Mouse (Mus musculus) CH12.LX (cell line): ENCODE measurements around the gene Fam184a. TPM values are rescaled to one million over a fixed set of nuclear protein-coding genes. Genes with fewer than 3 reads are reported as not detected.
A peak's percentile ranks its signal among the peaks of the same experiment; 100 is the strongest.

Source experiments
- DNase-seq: peaks from one replicate; pipeline ENCODE4 v3.0.0-alpha.2; 2013; ENCODE audit errors: extremely low read depth
- H3K27ac ChIP-seq: 2 replicates; pipeline ENCODE4 v1.5.1; 2012; ENCODE audit warnings: low read depth, mild to moderate bottlenecking, control low read depth, moderate library complexity; ENCODE audit not compliant: insufficient read depth
- H3K27me3 ChIP-seq: replicated peaks from 2 replicates; pipeline ENCODE3; 2012; ENCODE audit warnings: inconsistent platforms
- H3K36me3 ChIP-seq, 2 experiments: replicated peaks in 1 of 2; 2 replicates each; pipeline versions ENCODE3 to v1.6.1; 2012; ENCODE audit warnings: inconsistent platforms in 1 of 2, low read length in 1 of 2, mild to moderate bottlenecking in 1 of 2, mixed read lengths in 1 of 2, moderate library complexity in 1 of 2; ENCODE audit not compliant: control insufficient read depth in 1 of 2, insufficient read depth in 1 of 2
- H3K4me1 ChIP-seq, 2 experiments: 2 replicates each; pipeline ENCODE4 v1.6.1; 2012; ENCODE audit warnings: inconsistent platforms in 1 of 2, moderate library complexity in 1 of 2; ENCODE audit not compliant: insufficient read depth in 2 of 2, control insufficient read depth in 1 of 2
- H3K4me2 ChIP-seq: 2 replicates; pipeline ENCODE4 v1.6.1; 2012; ENCODE audit warnings: low read depth, mild to moderate bottlenecking, control low read depth; ENCODE audit not compliant: poor library complexity, insufficient read depth, severe bottlenecking
- H3K4me3 ChIP-seq, 3 experiments: fragments of 150-350 bp in 1 of 3; sonication (generic) in 1 of 3; replicated peaks in 1 of 3; 2 replicates each; pipeline versions ENCODE3 to v1.5.1; 2011 to 2012; ENCODE audit warnings: low read depth in 2 of 3, low read length in 2 of 3, mild to moderate bottlenecking in 2 of 3, moderate library complexity in 2 of 3, control low read depth in 1 of 3, improper control_type of control experiment in 1 of 3, inconsistent platforms in 1 of 3, mixed read lengths in 1 of 3; ENCODE audit not compliant: poor library complexity in 1 of 3
- H3K79me2 ChIP-seq: replicated peaks from 2 replicates; pipeline ENCODE4 v1.6.1; 2012; ENCODE audit warnings: mild to moderate bottlenecking, moderate library complexity; ENCODE audit not compliant: control insufficient read depth, poor library complexity, insufficient read depth, severe bottlenecking; ENCODE audit errors: extremely low read depth
- H3K9ac ChIP-seq: 2 replicates; pipeline ENCODE4 v1.6.1; 2012; ENCODE audit warnings: low read depth, mild to moderate bottlenecking, control low read depth, moderate library complexity; ENCODE audit not compliant: insufficient read depth
- H3K9me3 ChIP-seq: replicated peaks from 2 replicates; pipeline ENCODE3; 2012; ENCODE audit warnings: low read length, inconsistent platforms, mixed read lengths
- BHLHE40 ChIP-seq: IDR thresholded peaks from 2 replicates; pipeline ENCODE4 v1.6.1; 2011; ENCODE audit warnings: mild to moderate bottlenecking, low read depth, low read length, improper control_type of control experiment
- ETS1 ChIP-seq: conservative IDR thresholded peaks from 2 replicates; pipeline ENCODE4 v1.6.1; 2012; ENCODE audit warnings: low read depth, mild to moderate bottlenecking, inconsistent platforms, low read length, improper control_type of control experiment, moderate library complexity
- GABPA ChIP-seq: IDR thresholded peaks from 2 replicates; pipeline ENCODE4 v1.6.1; 2012; ENCODE audit warnings: low read depth, low read length, improper control_type of control experiment, inconsistent platforms; ENCODE audit not compliant: insufficient replicate concordance
- HCFC1 ChIP-seq: IDR thresholded peaks from 2 replicates; pipeline ENCODE4 v1.6.1; 2012; ENCODE audit warnings: low read depth, mild to moderate bottlenecking, inconsistent platforms, low read length, improper control_type of control experiment
- IRF4 ChIP-seq: IDR thresholded peaks from 2 replicates; pipeline ENCODE4 v1.6.1; 2014; ENCODE audit warnings: low read depth, mild to moderate bottlenecking, inconsistent platforms, low read length, improper control_type of control experiment
- KAT2A ChIP-seq: IDR thresholded peaks from 2 replicates; pipeline ENCODE4 v1.6.1; 2012; ENCODE audit warnings: low read length, improper control_type of control experiment, inconsistent platforms; ENCODE audit not compliant: insufficient replicate concordance
- MAFK ChIP-seq: IDR thresholded peaks from 2 replicates; pipeline ENCODE4 v1.6.1; 2011; ENCODE audit warnings: low read length, improper control_type of control experiment; ENCODE audit not compliant: insufficient replicate concordance
- MEF2A ChIP-seq: IDR thresholded peaks from 2 replicates; pipeline ENCODE4 v1.6.1; 2014; ENCODE audit warnings: low read depth, mild to moderate bottlenecking, inconsistent platforms, low read length, improper control_type of control experiment, borderline replicate concordance
- NELFE ChIP-seq: IDR thresholded peaks from 2 replicates; pipeline ENCODE4 v1.6.1; 2011; ENCODE audit warnings: low read depth, low read length, improper control_type of control experiment
- PAX5 ChIP-seq: IDR thresholded peaks from 2 replicates; pipeline ENCODE4 v1.6.1; 2012; ENCODE audit warnings: low read length, inconsistent platforms, mixed read lengths
- POLR2AphosphoS2 ChIP-seq: IDR thresholded peaks from 2 replicates; pipeline ENCODE4 v1.6.1; 2011; ENCODE audit warnings: low read depth, low read length, improper control_type of control experiment
- TCF12 ChIP-seq: IDR thresholded peaks from 2 replicates; pipeline ENCODE4 v1.6.1; 2014; ENCODE audit warnings: low read depth, mild to moderate bottlenecking, inconsistent platforms, low read length, improper control_type of control experiment
- ZC3H11A ChIP-seq: IDR thresholded peaks from 2 replicates; pipeline ENCODE4 v1.6.1; 2012; ENCODE audit warnings: low read depth, mild to moderate bottlenecking, inconsistent platforms, low read length, improper control_type of control experiment
- ZMIZ1 ChIP-seq: IDR thresholded peaks from 2 replicates; pipeline ENCODE4 v1.6.1; 2012; ENCODE audit warnings: low read depth, mild to moderate bottlenecking, inconsistent platforms, low read length, improper control_type of control experiment
- ZNF384 ChIP-seq: IDR thresholded peaks from 2 replicates; pipeline ENCODE4 v1.6.1; 2012; ENCODE audit warnings: low read depth, low read length, improper control_type of control experiment, inconsistent platforms
- dilution Hi-C: fragments of 300-500 bp; cut with MboI; formaldehyde crosslinking; loops from 2 replicates; pipeline ENCODE4 v1.14.3; 2020; ENCODE audit warnings: low sequenced_read_pairs; ENCODE audit not compliant: extremely low pct_unique_long_range_greater_than_20kb, extremely low pct_ligation_motif_present
- in situ Hi-C: fragments of 300-500 bp; cut with MboI; formaldehyde crosslinking; loops from 3 replicates; pipeline ENCODE4 v1.14.3; 2019; ENCODE audit warnings: low sequenced_read_pairs, low pct_ligation_motif_present, low pct_unique_long_range_greater_than_20kb, mixed read lengths
- polyA plus RNA-seq: library from polyadenylated mRNA; unstranded; fragments of >175 nt; gene quantifications from 2 replicates; pipeline ENCODE4 v1.2.1, GENCODE M21; 2012; ENCODE audit warnings: low read depth; ENCODE audit not compliant: insufficient read length
- total RNA-seq, 2 experiments: library from RNA; depleted of rRNA; stranded (reverse); fragments of 300-350 nt in 1 of 2; fragments of >200 nt in 1 of 2; gene quantifications; 2 replicates each; pipeline ENCODE4 v1.2.3; 2012 to 2014

The Fam184a gene
- total and polyA plus RNA-seq, 3 experiments, result not detected

- TF ChIP-seq GABPA (no peak), ZC3H11A (no peak), PAX5 (no peak), NELFE (peak; percentile 91), MEF2A (peak; percentile 60; the same call in 1 of the 2 replicates), KAT2A (0 out of 2 replicates have a peak, but pooled peaks have one; percentile 44), ZMIZ1 (peak; percentile 62; the same call in 1 of the 2 replicates), ZNF384 (peak; percentile 37; the same call in 1 of the 2 replicates), BHLHE40 (no peak), HCFC1 (0 out of 2 replicates have a peak, but pooled peaks have one; percentile 38)
Measured at GRCm38 (mm10) chr10:53629247-53629917, 121.5 kb downstream of the Fam184a start (continued).

- Histone ChIP-seq H3K4me3 (no peak overlapping the region), H3K4me2 (no peak overlapping the region), H3K9me3 (no peaks in the 10 kb centered on the region), H3K79me2 (no peaks in the 10 kb centered on the region), H3K27ac (no peak overlapping the region), H3K4me1 (peaks cover 3 to 14% of the 10 kb centered on the region in 2 experiments), H3K27me3 (no peaks in the 10 kb centered on the region), H3K9ac (no peak overlapping the region), H3K36me3 (peaks cover 41 to 71% of the 10 kb centered on the region in 2 experiments)
- no peak for TF ChIP-seq POLR2AphosphoS2
- TF ChIP-seq TCF12, result no peak
- 0 out of 2 replicates have a peak, but pooled peaks have one; percentile 26 for TF ChIP-seq ETS1
- TF ChIP-seq IRF4, result no peak
- TF ChIP-seq MAFK, result peak; percentile 59; the same call in 1 of the 2 replicates
- peak; percentile 33 for TF ChIP-seq BHLHE40
- in situ Hi-C loops, result no loop called here
- dilution Hi-C loops, result no loop called here
- DNase-seq, result no peak
Measured at GRCm38 (mm10) chr10:53615850-53616616, 134.9 kb downstream of the Fam184a start.
